Mouse (Mus musculus) C2C12 (cell line): ENCODE results near the gene Abcc5.

Experiments
- CTCF ChIP-seq: IDR thresholded peaks from one replicate; pipeline ENCODE4 v1.5.1; 2011; ENCODE audit not compliant: control insufficient read depth, insufficient read depth, insufficient read length
- MYOD1 ChIP-seq: IDR thresholded peaks from one replicate; pipeline ENCODE4 v1.6.1; 2011; ENCODE audit warnings: low read depth; ENCODE audit not compliant: control insufficient read depth, insufficient read length
- USF1 ChIP-seq: IDR thresholded peaks from one replicate; pipeline ENCODE4 v1.6.1; 2011; ENCODE audit warnings: low read depth, mild to moderate bottlenecking, control low read depth, moderate library complexity

DNA sequence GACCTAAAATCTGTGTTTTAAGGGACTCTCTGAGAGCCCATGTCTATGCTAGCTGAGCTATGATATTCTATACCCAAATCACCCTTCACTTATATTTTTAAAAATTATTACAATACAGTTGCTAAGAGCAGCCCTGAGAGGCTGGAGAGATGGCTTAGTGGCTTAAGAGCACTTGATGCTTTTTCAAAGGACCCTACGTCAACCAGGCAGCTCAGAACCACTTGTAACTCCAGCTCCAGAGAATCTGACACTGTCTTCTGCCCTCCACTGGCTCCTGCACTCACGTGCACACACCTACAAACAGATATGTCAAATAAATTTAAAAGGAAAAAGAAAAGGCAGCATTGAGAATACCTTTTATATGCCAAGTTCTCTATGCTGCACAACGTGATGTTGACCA lies 34.4 kb downstream of the Abcc5 start:
- TF ChIP-seq CTCF = no peak
- TF ChIP-seq MYOD1 = no peak
- TF ChIP-seq USF1 = no peak
